In genomic region chr15:33906727-33907479, GRCm38 (mm10) we compare ENCODE assay signal across 16 mouse cellular contexts.
DNase-seq lines count a peak whose midpoint lies in the region; ATAC-seq and TF ChIP-seq lines count a peak whose summit lies in the region.
"Had no signal": no experiment of that assay in that cellular context is flagged by ENCODE, and none has a peak within 500 bp of the region (broad histone marks: within the 10 kb centered on the region; RNA-seq: fewer than 3 reads in every experiment).

No protein-coding gene starts in this region.

- TF ChIP-seq EP300 in CH12.LX (IDR thresholded peaks at IDR 0.05; ENCODE audit: low read length): no peak

- no peak for TF ChIP-seq POLR2A in CH12.LX (IDR thresholded peaks at IDR 0.05; ENCODE audit: low read depth, low read length)

- H3K27me3 ChIP-seq in heart, embryonic 11.5 days (ENCODE audit: control insufficient read depth, insufficient read depth, low read length): no peaks in the 10 kb centered on the region
- H3K27me3 ChIP-seq in CH12.LX (replicated peaks): no peaks in the 10 kb centered on the region
- no peaks in the 10 kb centered on the region for H3K27me3 ChIP-seq in forebrain, embryonic 16.5 days (replicated peaks; ENCODE audit: control insufficient read depth, insufficient read depth, low read length)
- H3K27me3 ChIP-seq: heart, embryonic 13.5 days; hindbrain, embryonic 15.5 days; liver, embryonic 15.5 days; stomach, embryonic 15.5 days had no signal

- intact Hi-C loops in left cerebral cortex, postnatal 25 days (cut with DNase I): no loop called here

- no peaks in the 10 kb centered on the region for H3K4me1 ChIP-seq in heart, embryonic 11.5 days (ENCODE audit: control insufficient read depth, insufficient read depth, low read length)
- peaks cover 0 to 7% of the 10 kb centered on the region in 2 experiments; a peak in 1 of 4 replicates for H3K4me1 ChIP-seq in CH12.LX (ENCODE audit: control insufficient read depth in 1 of 2, insufficient read depth in 2 of 2)
- H3K4me1 ChIP-seq in forebrain, embryonic 16.5 days (replicated peaks; ENCODE audit: control insufficient read depth, insufficient read depth, low read length): no peaks in the 10 kb centered on the region
- H3K4me1 ChIP-seq: heart, embryonic 13.5 days; hindbrain, embryonic 15.5 days; liver, embryonic 15.5 days; stomach, embryonic 15.5 days had no signal

- no peak overlapping the region for H3K4me2 ChIP-seq in heart, embryonic 11.5 days
- H3K4me2 ChIP-seq in CH12.LX (ENCODE audit: insufficient read depth, low read depth, poor library complexity, severe bottlenecking): no peak overlapping the region
- no peak overlapping the region for H3K4me2 ChIP-seq in forebrain, embryonic 16.5 days (ENCODE audit: low read length)
- H3K4me2 ChIP-seq: heart, embryonic 13.5 days; hindbrain, embryonic 15.5 days; liver, embryonic 15.5 days; stomach, embryonic 15.5 days had no signal

- no peak overlapping the region for H3K9ac ChIP-seq in heart, embryonic 11.5 days (ENCODE audit: low read depth, low read length)
- H3K9ac ChIP-seq in CH12.LX (ENCODE audit: insufficient read depth, low read depth): no peak overlapping the region
- no peak overlapping the region for H3K9ac ChIP-seq in forebrain, embryonic 16.5 days (replicated peaks; ENCODE audit: low read depth, low read length)
- H3K9ac ChIP-seq: heart, embryonic 13.5 days; hindbrain, embryonic 15.5 days; liver, embryonic 15.5 days; stomach, embryonic 15.5 days had no signal

- ATAC-seq in heart, embryonic 11.5 days (replicated peaks; ENCODE audit: insufficient number of reproducible peaks, low FRiP score, low TSS enrichment): no peak
- ATAC-seq in forebrain, embryonic 16.5 days: no peak

- H3K79me2 ChIP-seq in CH12.LX (replicated peaks; ENCODE audit: control insufficient read depth, extremely low read depth, insufficient read depth, poor library complexity, severe bottlenecking): no peaks in the 10 kb centered on the region

- WGBS in heart, embryonic 11.5 days (ENCODE audit: insufficient replicate concordance): 57% methylated on average over 5 of the region's 5 CpGs
- 83% methylated on average over 5 of the region's 5 CpGs for WGBS in forebrain, embryonic 16.5 days

- no peak for TF ChIP-seq RAD21 in CH12.LX (IDR thresholded peaks at IDR 0.05; ENCODE audit: low read depth, low read length)

- no peak overlapping the region for H3K27ac ChIP-seq in heart, embryonic 11.5 days (ENCODE audit: low read depth, low read length)
- H3K27ac ChIP-seq in CH12.LX (ENCODE audit: insufficient read depth, low read depth): no peak overlapping the region
- H3K27ac ChIP-seq in forebrain, embryonic 16.5 days (ENCODE audit: low read length): no peak overlapping the region
- H3K27ac ChIP-seq: heart, embryonic 13.5 days; hindbrain, embryonic 15.5 days; liver, embryonic 15.5 days; stomach, embryonic 15.5 days had no signal

- no peaks in the 10 kb centered on the region for H3K9me3 ChIP-seq in heart, embryonic 11.5 days (replicated peaks; ENCODE audit: control insufficient read depth, low read length)
- H3K9me3 ChIP-seq in CH12.LX (replicated peaks; ENCODE audit: low read length): no peaks in the 10 kb centered on the region
- H3K9me3 ChIP-seq in forebrain, embryonic 16.5 days (ENCODE audit: control insufficient read depth, low read length): no peaks in the 10 kb centered on the region
- H3K9me3 ChIP-seq: heart, embryonic 13.5 days; hindbrain, embryonic 15.5 days; liver, embryonic 15.5 days; stomach, embryonic 15.5 days had no signal

- H3K4me3 ChIP-seq in heart, embryonic 11.5 days (ENCODE audit: low read depth, low read length): no peak overlapping the region
- no peak overlapping the region for H3K4me3 ChIP-seq in CH12.LX (replicated peaks in 1 of 3; ENCODE audit: low read depth in 2 of 3, low read length in 2 of 3, poor library complexity in 1 of 3)
- H3K4me3 ChIP-seq in forebrain, embryonic 16.5 days (replicated peaks; ENCODE audit: low read length): no peak overlapping the region
- H3K4me3 ChIP-seq: heart, embryonic 13.5 days; hindbrain, embryonic 15.5 days; liver, embryonic 15.5 days; stomach, embryonic 15.5 days had no signal

- no peaks in the 10 kb centered on the region for H3K36me3 ChIP-seq in heart, embryonic 11.5 days (ENCODE audit: control insufficient read depth, insufficient read depth, low read length)
- no peaks in the 10 kb centered on the region for H3K36me3 ChIP-seq in CH12.LX (replicated peaks in 1 of 2; ENCODE audit: control insufficient read depth in 1 of 2, insufficient read depth in 1 of 2, low read length in 1 of 2)
- H3K36me3 ChIP-seq in forebrain, embryonic 16.5 days (ENCODE audit: control insufficient read depth, insufficient read depth): no peaks in the 10 kb centered on the region
- H3K36me3 ChIP-seq: heart, embryonic 13.5 days; hindbrain, embryonic 15.5 days; liver, embryonic 15.5 days; stomach, embryonic 15.5 days had no signal

- dilution Hi-C loops in CH12.LX (cut with MboI; ENCODE audit: extremely low pct_ligation_motif_present, extremely low pct_unique_long_range_greater_than_20kb, low sequenced_read_pairs): no loop called here

- peak; percentile 96 for DNase-seq in heart, adult 11 months
- DNase-seq in CH12.LX (ENCODE audit: extremely low read depth): peak; percentile 29
- peak; percentile 59 to 65 for DNase-seq in frontal cortex, postnatal 36 days (ENCODE audit: low spot score in 2 of 2)
- peak; percentile 9 to 87 for DNase-seq in left cerebral cortex, postnatal 25 days (ENCODE audit: low spot score in 2 of 2)
- DNase-seq in c-Kit-positive CD71-positive TER-119-positive erythroid progenitor cells, embryonic 14.5 days (ENCODE audit: low spot score): no peak
- DNase-seq in thymus, postnatal 25 days: no peak
- DNase-seq: cerebellum, adult 2 months; kidney, adult 2 months; lung, postnatal 4 days; midbrain, embryonic 14.5 days had no signal

- no peak for TF ChIP-seq CTCF in CH12.LX (conservative IDR thresholded peaks at IDR 0.05 in 1 of 2, IDR thresholded peaks at IDR 0.05 in 1 of 2; ENCODE audit: low read depth in 2 of 2, low read length in 2 of 2)

- in situ Hi-C loops in CH12.LX (cut with MboI; ENCODE audit: low pct_ligation_motif_present, low pct_unique_long_range_greater_than_20kb, low sequenced_read_pairs): no loop called here

TF ChIP-seq in CH12.LX, 34 proteins besides CTCF, POLR2A, EP300 and RAD21:
- no peak for TF ChIP-seq ZMIZ1 (IDR thresholded peaks at IDR 0.05; ENCODE audit: low read depth, low read length)
- no peak for TF ChIP-seq ZKSCAN1 (IDR thresholded peaks at IDR 0.05; ENCODE audit: borderline replicate concordance, low read depth, low read length)
- no peak for TF ChIP-seq BHLHE40 (IDR thresholded peaks at IDR 0.05; ENCODE audit: low read depth, low read length)
TF ChIP-seq in CH12.LX: peak in this region for 0.

Comparison
In these comparisons a context has a peak if more than half of its experiments do, and no peak if none do; other contexts are left out.
1. DNase-seq: peak in heart, adult 11 months (single experiment), CH12.LX (single experiment), frontal cortex, postnatal 36 days (2 of 2) and left cerebral cortex, postnatal 25 days (2 of 2); none in c-Kit-positive CD71-positive TER-119-positive erythroid progenitor cells, embryonic 14.5 days (single experiment) and thymus, postnatal 25 days (single experiment).